Comparison of ENCODE assay signal across 9 mouse cellular contexts in genomic region chr4:82408463-82409404, GRCm38 (mm10).
DNase-seq lines count a peak whose midpoint lies in the region; ATAC-seq and TF ChIP-seq lines count a peak whose summit lies in the region.
"Had no signal": no experiment of that assay in that cellular context is flagged by ENCODE, and none has a peak within 500 bp of the region (broad histone marks: within the 10 kb centered on the region; RNA-seq: fewer than 3 reads in every experiment).

No protein-coding gene starts in this region.

- TF ChIP-seq CTCF in layer of hippocampus, adult 2 months (conservative IDR thresholded peaks at IDR 0.05): no peak
- TF ChIP-seq CTCF in forebrain, postnatal 0 days (IDR thresholded peaks at IDR 0.05; ENCODE audit: low read depth): no peak

- H3K36me3 ChIP-seq in forebrain, postnatal 0 days (ENCODE audit: insufficient read depth): no peaks in the 10 kb centered on the region
- H3K36me3 ChIP-seq in midbrain, embryonic 16.5 days (ENCODE audit: control insufficient read depth, insufficient read depth, low read length): no peaks in the 10 kb centered on the region
- H3K36me3 ChIP-seq: liver, embryonic 13.5 days had no signal

- ATAC-seq in forebrain, postnatal 0 days: peak; percentile 15; the same call in 1 of the 2 replicates
- 0 out of 2 replicates have a peak, but pooled peaks have one; percentile 11 for ATAC-seq in midbrain, embryonic 16.5 days

- peak overlapping the region; percentile 22; the same call in 1 of the 2 replicates for H3K9ac ChIP-seq in forebrain, postnatal 0 days
- no peak overlapping the region for H3K9ac ChIP-seq in midbrain, embryonic 16.5 days (ENCODE audit: low read depth, low read length)
- H3K9ac ChIP-seq: liver, embryonic 13.5 days had no signal

- H3K4me3 ChIP-seq in layer of hippocampus, adult 2 months: no peak overlapping the region
- H3K4me3 ChIP-seq in forebrain, postnatal 0 days (ENCODE audit: low read depth, low read length): peak overlapping the region; percentile 9; the same call in 1 of the 2 replicates
- H3K4me3 ChIP-seq in midbrain, embryonic 16.5 days (ENCODE audit: low read depth, low read length): no peak overlapping the region
- H3K4me3 ChIP-seq: liver, embryonic 13.5 days had no signal

- H3K4me1 ChIP-seq in forebrain, postnatal 0 days (ENCODE audit: insufficient read depth): peaks cover 27% of the 10 kb centered on the region
- H3K4me1 ChIP-seq in midbrain, embryonic 16.5 days (ENCODE audit: control insufficient read depth, insufficient read depth, low read length): peaks cover 4% of the 10 kb centered on the region

- WGBS in forebrain, postnatal 0 days: 23% methylated on average over 22 of the region's 22 CpGs
- WGBS in midbrain, embryonic 16.5 days: 37% methylated on average over 22 of the region's 22 CpGs

- H3K27ac ChIP-seq in layer of hippocampus, adult 2 months: peak overlapping the region; percentile 49
- H3K27ac ChIP-seq in forebrain, postnatal 0 days (ENCODE audit: low read depth, low read length): no peak overlapping the region
- H3K27ac ChIP-seq in midbrain, embryonic 16.5 days (ENCODE audit: low read length): no peak overlapping the region
- H3K27ac ChIP-seq: liver, embryonic 13.5 days had no signal

- no peaks in the 10 kb centered on the region for H3K27me3 ChIP-seq in forebrain, postnatal 0 days (ENCODE audit: insufficient read depth, low read length)
- no peaks in the 10 kb centered on the region for H3K27me3 ChIP-seq in midbrain, embryonic 16.5 days (ENCODE audit: control insufficient read depth, insufficient read depth, low read depth, low read length)
- H3K27me3 ChIP-seq: liver, embryonic 13.5 days had no signal

- DNase-seq in layer of hippocampus, adult 2 months (ENCODE audit: low spot score in 2 of 2): peak in 1 of 2 experiments; percentile 57
- DNase-seq in layer of hippocampus, adult 11-12 months (ENCODE audit: low spot score): no peak
- peak; percentile 63 for DNase-seq in embryo, embryonic 10.5 days (ENCODE audit: low spot score)
- peak; percentile 57 for DNase-seq in forebrain, postnatal 0 days
- DNase-seq in spleen, adult 12 weeks (ENCODE audit: low spot score): no peak
- no peak for DNase-seq in adrenal gland, postnatal 36 days
- DNase-seq: liver, embryonic 13.5 days had no signal

- H3K9me3 ChIP-seq in forebrain, postnatal 0 days (ENCODE audit: low read length): no peaks in the 10 kb centered on the region
- H3K9me3 ChIP-seq in midbrain, embryonic 16.5 days (replicated peaks; ENCODE audit: control insufficient read depth, low read length, poor library complexity, severe bottlenecking): no peaks in the 10 kb centered on the region
- H3K9me3 ChIP-seq: liver, embryonic 13.5 days had no signal

- peak overlapping the region; percentile 33 for H3K4me2 ChIP-seq in forebrain, postnatal 0 days (ENCODE audit: low read depth)
- H3K4me2 ChIP-seq in midbrain, embryonic 16.5 days (ENCODE audit: low read length): peak overlapping the region; percentile 24
- H3K4me2 ChIP-seq: heart, embryonic 11.5 days; liver, embryonic 13.5 days had no signal

Comparison
In these comparisons a context has a peak if more than half of its experiments do, and no peak if none do; other contexts are left out.
1. DNase-seq: peak in embryo, embryonic 10.5 days (single experiment) and forebrain, postnatal 0 days (single experiment); none in layer of hippocampus, adult 11-12 months (single experiment), spleen, adult 12 weeks (single experiment) and adrenal gland, postnatal 36 days (0 of 2).